Mouse (Mus musculus): ENCODE measurements around the gene Abcg4.
"Not testable (repeated sequence)": the region's sequence is repeated elsewhere in the genome, so short reads cannot be mapped to it uniquely, and the experiment has no call there.

Abcg4 gene

GRCm38 (mm10) chr9:44319887-44320798, 31.7 kb upstream of the Abcg4 start, which contains the start of gene C2cd2l:
TSS of gene C2cd2l (minus strand) at chr9:44320285.
- peak; percentile 94 for DNase-seq (ENCODE audit: low read depth, low spot score)

GRCm38 (mm10) chr9:44319105-44319886, 30.9 kb upstream of the Abcg4 start:
- no peak for DNase-seq (ENCODE audit: low read depth, low spot score)

GRCm38 (mm10) chr9:44318826-44319095, 30.3 kb upstream of the Abcg4 start:
- no peak for DNase-seq (ENCODE audit: low read depth, low spot score)

GRCm38 (mm10) chr9:44318076-44318825, 29.8 kb upstream of the Abcg4 start:
- DNase-seq (ENCODE audit: low read depth, low spot score) = no peak

GRCm38 (mm10) chr9:44317452-44317851, 29.0 kb upstream of the Abcg4 start:
- no peak for DNase-seq (ENCODE audit: low read depth, low spot score)

GRCm38 (mm10) chr9:44314910-44315309, 26.5 kb upstream of the Abcg4 start:
- DNase-seq (ENCODE audit: low read depth, low spot score) = no peak

GRCm38 (mm10) chr9:44314257-44314547, 25.8 kb upstream of the Abcg4 start:
- DNase-seq (ENCODE audit: low read depth, low spot score) = no peak

- no peak for DNase-seq (ENCODE audit: low read depth, low spot score)
Measured at GRCm38 (mm10) chr9:44313476-44314256, 25.3 kb upstream of the Abcg4 start.

GRCm38 (mm10) chr9:44311136-44312134, 23.0 kb upstream of the Abcg4 start:
- DNase-seq (ENCODE audit: low read depth, low spot score) = no peak

GRCm38 (mm10) chr9:44310750-44311135, 22.3 kb upstream of the Abcg4 start:
- no peak for DNase-seq (ENCODE audit: low read depth, low spot score)

GRCm38 (mm10) chr9:44309756-44310155, 21.3 kb upstream of the Abcg4 start:
- no peak for DNase-seq (ENCODE audit: low read depth, low spot score)

GRCm38 (mm10) chr9:44307248-44307647, 18.8 kb upstream of the Abcg4 start:
- no peak for DNase-seq (ENCODE audit: low read depth, low spot score)

GRCm38 (mm10) chr9:44306532-44306931, 18.1 kb upstream of the Abcg4 start:
- DNase-seq (ENCODE audit: low read depth, low spot score) = no peak

GRCm38 (mm10) chr9:44305466-44306079, 17.2 kb upstream of the Abcg4 start, which contains the start of gene Hinfp:
TSS of gene Hinfp (minus strand) at chr9:44305671.
- DNase-seq (ENCODE audit: low read depth, low spot score) = peak; percentile 99

- not testable (repeated sequence) for DNase-seq (ENCODE audit: low read depth, low spot score)
Measured at GRCm38 (mm10) chr9:44300001-44300400, 11.6 kb upstream of the Abcg4 start.

GRCm38 (mm10) chr9:44292490-44292889, 4.1 kb upstream of the Abcg4 start:
- DNase-seq (ENCODE audit: low read depth, low spot score) = no peak

- no peak for DNase-seq (ENCODE audit: low read depth, low spot score)
Measured at GRCm38 (mm10) chr9:44288959-44289291, 510 bp upstream of the Abcg4 start.

- no peak for DNase-seq (ENCODE audit: low read depth, low spot score)
Measured at GRCm38 (mm10) chr9:44287401-44288075, 877 bp downstream of the Abcg4 start.

- no peak for DNase-seq (ENCODE audit: low read depth, low spot score)
Measured at GRCm38 (mm10) chr9:44287003-44287400, 1.4 kb downstream of the Abcg4 start.

Measured in skeletal muscle tissue, adult 2 months (tissue).